In genomic region chr10:128058601-128059151, GRCm38 (mm10) we compare ENCODE assay signal across 8 mouse cellular contexts. TPM values are rescaled to one million over a fixed set of nuclear protein-coding genes. Genes with fewer than 3 reads are reported as not detected.
DNase-seq lines count a peak whose midpoint lies in the region; ATAC-seq lines count a peak whose summit lies in the region.

TSS of gene Ptges3 (plus strand) at chr10:128058954.

- H3K27me3 ChIP-seq in megakaryocyte, embryonic 14.5 days (replicated peaks), result no peaks in the 10 kb centered on the region

- H3K4me1 ChIP-seq in megakaryocyte, embryonic 14.5 days, result peaks cover 44% of the 10 kb centered on the region

- DNase-seq in ZHBTc4 (ENCODE audit: low read depth, low spot score), result peak; percentile 99
- DNase-seq in gastrocnemius, adult 8-10 months (ENCODE audit: low spot score in 2 of 2), result peak; percentile 95 to 97
- DNase-seq in hindlimb bud, embryonic 11.5 days (ENCODE audit: extremely low spot score, low read depth, low spot score), result peak; percentile 83
- peak; percentile 93 to 96 for DNase-seq in left cerebral cortex, adult 8-10 months (ENCODE audit: low spot score in 2 of 2)
- peak; percentile 98 for DNase-seq in right cerebral cortex, postnatal 10 days (ENCODE audit: low spot score in 2 of 2)
- peak; percentile 98 for DNase-seq in urinary bladder, postnatal 25 days (ENCODE audit: low spot score)

- peak; percentile 81 for ATAC-seq in common myeloid progenitor, adult 5-6 weeks (replicated peaks; ENCODE audit: low read depth, poor library complexity, severe bottlenecking)

- H3K4me3 ChIP-seq in megakaryocyte, embryonic 14.5 days (replicated peaks), result peak within 1 kb of the TSS; percentile 97

- peaks cover 15% of the 10 kb centered on the region for H3K36me3 ChIP-seq in megakaryocyte, embryonic 14.5 days (replicated peaks; ENCODE audit: low read length)

- no peaks in the 10 kb centered on the region for H3K9me3 ChIP-seq in megakaryocyte, embryonic 14.5 days

RNA-seq across cellular contexts. Expression of gene Ptges3, which starts in this region (rescaled TPM):
- total RNA-seq in common myeloid progenitor, adult 5-6 weeks (2017), result 326 and 357 TPM in 2 replicates
- 10 to 100 TPM; 70.5 to 81.9 (median 74.5) TPM for total RNA-seq in gastrocnemius, adult 8-10 months (2022)
- total RNA-seq in left cerebral cortex, adult 8-10 months (2022), result 100 to 1,000 TPM; 118 to 126 (median 124) TPM
- 77.9 and 96.2 TPM in 2 replicates for polyA plus RNA-seq in megakaryocyte, embryonic 14.5 days (2012; ENCODE audit: insufficient read depth, low replicate concordance)

Comparison
In these comparisons a context has a peak if more than half of its experiments do, and no peak if none do; other contexts are left out.
1. Peak in every context shown above with its lines: DNase-seq, ATAC-seq and H3K4me3 ChIP-seq.